Mouse (Mus musculus) C2C12 (cell line): ENCODE measurements around the gene Prrx2. TPM values are rescaled to one million over a fixed set of nuclear protein-coding genes. Genes with fewer than 3 reads are reported as not detected.

Experiments used
- H3K27me3 ChIP-seq: one replicate; pipeline ENCODE4 v1.6.1; 2011; ENCODE audit not compliant: control insufficient read depth, insufficient read depth, insufficient read length
- H3K36me3 ChIP-seq: one replicate; pipeline ENCODE4 v1.6.1; 2011; ENCODE audit not compliant: control insufficient read depth, insufficient read depth
- H3K4me3 ChIP-seq: one replicate; pipeline ENCODE4 v1.5.1; 2011; ENCODE audit warnings: mild to moderate bottlenecking, control low read depth; ENCODE audit not compliant: poor library complexity, insufficient read depth, severe bottlenecking
- H3K79me2 ChIP-seq: one replicate; pipeline ENCODE4 v1.6.1; 2011; ENCODE audit not compliant: control insufficient read depth, insufficient read depth
- H3K79me3 ChIP-seq: one replicate; pipeline ENCODE4 v1.6.1; 2011; ENCODE audit warnings: low read depth, control low read depth
- H3ac ChIP-seq: one replicate; pipeline ENCODE3; 2011; ENCODE audit warnings: low read depth; ENCODE audit not compliant: control insufficient read depth, insufficient read length
- CEBPB ChIP-seq: IDR thresholded peaks from one replicate; pipeline ENCODE4 v1.6.1; 2011; ENCODE audit warnings: low read depth, mild to moderate bottlenecking, control low read depth, moderate library complexity
- CTCF ChIP-seq: IDR thresholded peaks from one replicate; pipeline ENCODE4 v1.5.1; 2011; ENCODE audit not compliant: control insufficient read depth, insufficient read depth, insufficient read length
- FOSL1 ChIP-seq: IDR thresholded peaks from one replicate; pipeline ENCODE4 v1.8.0; 2011; ENCODE audit warnings: mild to moderate bottlenecking, low read length; ENCODE audit not compliant: poor library complexity, insufficient read depth, severe bottlenecking
- MAX ChIP-seq: IDR thresholded peaks from one replicate; pipeline ENCODE4 v1.6.1; 2011; ENCODE audit warnings: mild to moderate bottlenecking, control low read depth
- MYOD1 ChIP-seq: IDR thresholded peaks from one replicate; pipeline ENCODE4 v1.6.1; 2011; ENCODE audit warnings: low read depth; ENCODE audit not compliant: control insufficient read depth, insufficient read length
- MYOG ChIP-seq: IDR thresholded peaks from one replicate; pipeline ENCODE4 v1.6.1; 2011; ENCODE audit not compliant: control insufficient read depth, insufficient read length; ENCODE audit errors: extremely low read depth
- USF1 ChIP-seq: IDR thresholded peaks from one replicate; pipeline ENCODE4 v1.6.1; 2011; ENCODE audit warnings: low read depth, mild to moderate bottlenecking, control low read depth, moderate library complexity
- polyA plus RNA-seq: library from polyadenylated mRNA; unstranded; fragments of >200 nt; fragmentation: generic; extraction: Trizol; gene quantifications from one replicate; pipeline ENCODE4 v1.2.1, GENCODE M21; 2012; ENCODE audit warnings: missing spikeins

The Prrx2 gene
- polyA plus RNA-seq, 1 experiment: 191 TPM

DNA sequence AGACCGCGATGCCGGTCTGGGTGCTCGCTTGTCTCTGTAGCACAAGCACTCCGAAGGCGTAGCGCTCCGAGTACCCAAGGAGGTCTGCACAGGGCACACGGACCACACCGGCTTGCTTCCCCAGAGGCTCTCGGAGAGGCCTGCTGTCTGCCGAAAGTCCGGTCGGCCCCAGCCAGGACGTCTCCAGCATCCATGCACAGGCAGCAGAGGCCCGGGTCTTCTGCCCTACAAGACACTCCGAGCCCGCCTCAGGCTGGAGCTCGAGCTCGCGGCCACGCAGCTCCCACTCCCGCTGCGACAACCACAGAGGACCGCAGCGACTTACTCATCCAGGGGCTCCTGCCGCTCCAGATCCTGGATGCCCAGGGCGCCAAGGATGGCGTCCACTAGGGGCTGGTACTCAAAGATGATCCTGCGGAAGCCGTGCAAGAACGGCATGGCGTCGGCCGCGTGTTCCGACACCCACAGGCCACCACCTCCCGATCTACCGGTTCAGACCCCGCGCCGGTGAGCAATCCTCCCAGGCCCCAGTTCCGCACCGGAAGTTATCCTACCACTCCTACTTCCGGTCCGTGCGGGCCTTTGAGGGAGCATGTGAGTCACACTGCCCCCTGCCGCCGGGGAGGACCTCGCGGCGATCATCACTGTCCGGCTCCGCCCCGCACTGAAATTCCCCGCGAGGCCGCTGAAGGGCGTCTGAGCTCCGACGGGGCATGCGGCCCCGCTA, 6.9 kb upstream of the Prrx2 start:
- peak overlapping the region; percentile 89 for H3ac ChIP-seq
- H3K79me2 ChIP-seq: peaks cover 45% of the 10 kb centered on the region
- H3K79me3 ChIP-seq: peaks cover 26% of the 10 kb centered on the region
- TF ChIP-seq CTCF (peak; percentile 98), CEBPB (no peak), USF1 (no peak), MAX (peak; percentile 83), FOSL1 (no peak)
- peaks cover 42% of the 10 kb centered on the region for H3K36me3 ChIP-seq
- H3K4me3 ChIP-seq: peak overlapping the region; percentile 100
- no peaks in the 10 kb centered on the region for H3K27me3 ChIP-seq

DNA sequence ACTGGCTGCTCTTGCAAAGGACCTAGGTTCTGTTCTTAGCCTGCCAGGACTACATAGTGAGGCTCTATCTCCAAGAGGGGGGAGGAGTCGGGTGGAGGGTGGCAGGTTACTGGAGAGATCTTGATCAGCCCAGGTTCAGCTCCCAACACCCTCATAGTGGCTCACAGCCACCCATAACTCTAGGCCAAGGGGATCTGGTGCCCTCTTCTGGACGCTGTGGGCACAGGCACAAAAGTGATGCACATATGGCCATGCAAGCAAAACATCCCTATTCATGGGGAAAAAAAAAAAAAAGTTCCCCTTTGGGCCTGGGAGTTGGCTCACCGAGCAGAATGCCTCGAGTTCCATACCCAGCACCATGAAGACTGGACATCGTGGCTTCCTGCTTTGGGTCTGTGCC, 5.5 kb upstream of the Prrx2 start:
- no peak for TF ChIP-seq USF1
- no peak for TF ChIP-seq CEBPB
- TF ChIP-seq CTCF: peak; percentile 41
- H3K27me3 ChIP-seq: no peaks in the 10 kb centered on the region
- no peak overlapping the region for H3ac ChIP-seq
- no peak overlapping the region for H3K4me3 ChIP-seq
- H3K79me2 ChIP-seq: peaks cover 36% of the 10 kb centered on the region
- H3K36me3 ChIP-seq: peaks cover 28% of the 10 kb centered on the region
- H3K79me3 ChIP-seq: peaks cover 25% of the 10 kb centered on the region

DNA sequence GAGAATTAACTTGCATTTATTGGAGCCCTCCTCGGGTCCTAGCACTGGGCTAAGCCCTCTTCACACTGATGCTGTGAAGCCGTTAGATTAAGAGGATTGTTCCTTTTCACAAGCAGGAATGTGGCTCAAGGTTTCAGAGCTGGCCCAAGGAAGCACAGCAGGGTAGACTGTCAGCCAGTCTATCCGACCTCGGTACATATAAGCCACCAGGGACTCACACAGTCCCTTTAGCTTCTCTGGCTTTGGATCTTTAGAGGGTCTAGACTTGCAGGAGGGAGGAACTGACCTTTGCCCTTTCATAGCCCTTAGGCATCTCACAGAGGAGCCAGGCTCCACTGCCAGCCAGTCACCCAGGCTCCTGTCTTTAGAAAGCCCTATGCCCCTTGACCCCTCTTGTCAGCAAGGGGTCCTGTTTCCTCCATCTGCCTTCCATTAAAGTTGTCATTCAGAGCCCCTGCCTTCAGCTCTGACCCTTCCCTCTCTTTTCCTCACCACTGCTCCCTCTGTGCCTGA, 4.4 kb upstream of the Prrx2 start, which contains the start of gene Asb6:
Gene Asb6 (minus strand): TSS at position 51 of the 513 bp plus-strand sequence.
- peaks cover 25% of the 10 kb centered on the region for H3K79me3 ChIP-seq
- H3K79me2 ChIP-seq: peaks cover 28% of the 10 kb centered on the region
- peaks cover 18% of the 10 kb centered on the region for H3K36me3 ChIP-seq
- TF ChIP-seq CEBPB: no peak
- no peak for TF ChIP-seq MYOD1
- TF ChIP-seq FOSL1: no peak
- TF ChIP-seq USF1: no peak
- TF ChIP-seq CTCF: no peak
- TF ChIP-seq MAX: no peak
- no peak for TF ChIP-seq MYOG
- H3K27me3 ChIP-seq: no peaks in the 10 kb centered on the region
- no peak within 1 kb of the TSS for H3K4me3 ChIP-seq
- H3ac ChIP-seq: no peak within 1 kb of the TSS

DNA sequence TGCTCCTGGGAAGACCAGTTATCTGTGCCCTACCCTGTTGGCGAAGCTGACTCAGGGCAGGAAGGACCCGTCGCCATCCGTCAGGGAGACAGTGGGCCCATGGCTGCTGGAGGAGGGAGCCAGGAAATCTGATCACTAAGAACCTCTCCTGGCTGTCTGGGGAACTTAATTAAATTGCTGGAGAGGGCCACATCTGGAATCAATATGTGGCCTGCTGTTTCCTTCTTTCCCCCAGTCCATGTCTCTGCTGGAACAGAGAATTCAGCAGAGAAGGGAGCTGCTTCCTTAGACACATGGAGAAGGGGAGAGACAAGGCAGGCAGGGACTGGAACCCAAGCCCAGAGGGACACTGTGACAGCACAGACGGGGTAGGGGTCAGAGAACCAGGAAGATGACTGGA, 1.1 kb upstream of the Prrx2 start:
- Histone ChIP-seq H3K4me3 (no peak overlapping the region), H3K36me3 (no peaks in the 10 kb centered on the region), H3K79me2 (no peaks in the 10 kb centered on the region), H3K27me3 (no peaks in the 10 kb centered on the region), H3K79me3 (no peaks in the 10 kb centered on the region), H3ac (no peak overlapping the region)
- TF ChIP-seq CTCF (no peak), FOSL1 (no peak), CEBPB (no peak), MYOD1 (no peak), MYOG (no peak), USF1 (no peak), MAX (no peak)

DNA sequence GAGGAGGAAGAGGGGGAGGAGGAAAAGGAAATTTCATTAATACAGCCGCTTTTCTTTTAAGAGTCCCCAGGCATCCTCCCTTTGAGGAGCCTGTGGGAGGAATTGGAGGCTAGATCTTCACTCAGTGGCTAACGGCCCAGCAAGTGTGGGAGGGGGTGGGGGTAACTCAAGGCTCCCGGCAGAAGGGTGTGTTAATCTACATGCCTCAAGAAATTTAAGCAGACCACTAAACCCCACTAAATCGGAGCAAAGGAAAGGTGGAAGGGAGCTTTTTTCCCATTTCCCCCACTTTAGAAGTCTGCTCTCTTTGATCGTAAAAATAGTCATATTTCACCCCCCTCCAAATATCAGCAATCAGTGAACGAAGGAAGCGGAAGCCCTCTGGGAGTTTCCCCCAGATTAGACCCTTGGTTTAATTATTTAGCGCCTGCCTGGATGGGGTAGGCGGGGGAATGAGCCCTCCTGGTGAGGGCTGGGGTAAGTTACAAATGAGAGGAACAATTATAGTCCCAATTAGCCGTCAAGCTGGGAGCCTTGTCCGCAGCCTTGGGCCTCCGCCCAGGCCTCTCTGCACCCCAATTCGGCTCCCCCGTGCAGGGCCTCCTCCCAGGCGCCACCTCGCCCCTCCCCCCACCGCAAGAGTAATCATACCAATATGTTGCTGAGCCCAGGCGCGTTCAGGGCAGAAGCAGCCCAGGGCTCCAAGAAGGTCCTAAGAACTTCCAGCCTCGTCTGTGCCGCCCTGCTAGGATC, 1.6 kb downstream of the Prrx2 start:
- Histone ChIP-seq H3K79me3 (no peaks in the 10 kb centered on the region), H3K4me3 (no peak overlapping the region), H3ac (no peak overlapping the region), H3K27me3 (no peaks in the 10 kb centered on the region), H3K36me3 (no peaks in the 10 kb centered on the region), H3K79me2 (no peaks in the 10 kb centered on the region)
- TF ChIP-seq USF1 (no peak), MYOD1 (no peak), MAX (no peak)

DNA sequence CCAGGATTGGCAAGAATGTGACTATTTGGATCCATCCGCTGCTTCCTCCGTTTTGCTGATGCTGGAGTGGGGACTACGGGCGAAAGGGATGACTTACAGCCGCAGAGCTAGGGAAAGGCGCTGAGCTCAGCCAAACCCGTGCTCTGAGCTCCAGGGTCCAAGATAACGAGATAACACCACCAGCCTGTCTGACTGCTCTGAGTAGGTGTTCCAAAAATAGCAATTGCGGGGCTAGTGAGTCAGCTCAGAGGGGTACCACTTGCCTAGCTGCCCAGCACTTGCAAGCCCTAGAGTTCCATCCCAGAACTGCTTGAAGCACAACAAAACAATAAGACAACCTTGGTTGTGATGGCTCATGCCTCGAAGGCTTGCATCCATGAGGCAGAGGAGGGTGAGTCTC, 7.8 kb downstream of the Prrx2 start:
- H3K79me2 ChIP-seq: peaks cover 23% of the 10 kb centered on the region
- no peak overlapping the region for H3ac ChIP-seq
- TF ChIP-seq MAX: no peak
- no peak for TF ChIP-seq CTCF
- TF ChIP-seq CEBPB: no peak
- no peak for TF ChIP-seq MYOD1
- no peak for TF ChIP-seq FOSL1
- no peak for TF ChIP-seq USF1
- TF ChIP-seq MYOG: no peak
- H3K36me3 ChIP-seq: no peaks in the 10 kb centered on the region
- no peak overlapping the region for H3K4me3 ChIP-seq
- H3K27me3 ChIP-seq: no peaks in the 10 kb centered on the region
- H3K79me3 ChIP-seq: peaks cover 15% of the 10 kb centered on the region
